Mouse (Mus musculus): ENCODE measurements around the gene Rnf40.

Rnf40 gene

DNA sequence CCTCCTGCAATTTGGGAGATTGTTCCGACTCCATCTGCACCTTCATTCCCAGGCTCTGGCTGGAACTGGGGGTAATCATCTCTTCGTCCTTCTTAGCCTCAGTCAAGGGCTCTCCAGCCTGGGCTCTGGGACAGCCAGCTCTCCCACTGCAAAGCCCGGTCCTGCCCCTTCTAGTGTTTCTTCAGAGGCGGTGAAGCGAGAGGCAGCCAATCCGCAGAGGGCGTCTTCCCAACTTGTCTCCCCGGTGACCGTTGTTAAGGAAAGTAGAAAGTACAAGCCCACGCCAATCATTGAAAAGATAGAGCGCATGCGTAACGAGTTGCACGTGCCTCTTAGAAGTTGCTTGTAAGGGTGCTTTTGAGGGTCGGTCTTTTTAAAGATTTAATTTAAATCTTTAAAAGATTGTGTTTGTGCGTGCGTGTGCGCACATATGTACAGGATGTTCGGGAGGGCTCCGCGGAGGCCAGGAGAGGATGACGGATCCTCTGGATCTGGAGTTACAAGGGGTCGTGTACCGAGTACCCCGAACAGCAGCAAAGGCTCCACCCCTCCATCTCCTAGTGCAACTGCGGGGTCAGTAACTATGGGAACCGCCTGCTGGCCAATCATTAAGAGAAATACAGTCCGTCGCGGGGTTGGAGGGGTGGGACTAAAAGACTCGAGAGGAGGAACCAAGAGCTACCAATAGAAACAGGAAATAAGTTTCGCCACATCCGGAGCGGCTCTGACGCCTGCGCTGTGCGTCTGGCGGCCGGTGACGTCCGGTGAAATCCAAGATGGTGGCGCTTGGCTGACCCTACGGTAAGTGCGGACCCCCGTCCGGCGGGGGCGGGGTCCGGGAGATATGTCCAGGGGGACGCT, at the start of gene Rnf40, which contains the start of gene Ccdc189:
Gene Rnf40 (plus strand): TSS at position 757 of the 861 bp plus-strand sequence.
Gene Ccdc189 (minus strand): TSS at position 585 of the 861 bp plus-strand sequence.
- peak; percentile 97 to 98 for DNase-seq (ENCODE audit: inconsistent age in 2 of 2, low spot score in 1 of 2)

DNA sequence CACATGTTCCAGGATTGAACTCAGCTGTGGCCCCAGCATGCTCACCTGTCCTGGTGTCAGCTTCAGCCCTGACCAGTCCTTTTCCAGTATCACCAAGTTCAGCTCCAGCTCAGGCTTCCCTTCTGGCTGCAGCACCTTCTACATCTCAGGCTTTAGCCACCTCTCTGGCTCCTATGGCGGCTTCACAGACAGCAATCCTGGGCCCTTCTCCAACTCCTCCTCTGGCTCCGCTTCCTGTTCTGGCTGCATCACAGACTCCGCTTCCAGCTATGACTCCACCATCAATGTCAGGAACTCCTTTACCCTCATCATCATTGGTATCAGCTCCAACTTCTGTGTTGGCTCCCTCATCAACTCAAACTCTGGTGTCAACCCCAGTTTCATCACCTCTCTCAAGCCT, 46.9 kb upstream of the Rnf40 start:
- no peak for DNase-seq (ENCODE audit: inconsistent age in 2 of 2, low spot score in 1 of 2)

DNA sequence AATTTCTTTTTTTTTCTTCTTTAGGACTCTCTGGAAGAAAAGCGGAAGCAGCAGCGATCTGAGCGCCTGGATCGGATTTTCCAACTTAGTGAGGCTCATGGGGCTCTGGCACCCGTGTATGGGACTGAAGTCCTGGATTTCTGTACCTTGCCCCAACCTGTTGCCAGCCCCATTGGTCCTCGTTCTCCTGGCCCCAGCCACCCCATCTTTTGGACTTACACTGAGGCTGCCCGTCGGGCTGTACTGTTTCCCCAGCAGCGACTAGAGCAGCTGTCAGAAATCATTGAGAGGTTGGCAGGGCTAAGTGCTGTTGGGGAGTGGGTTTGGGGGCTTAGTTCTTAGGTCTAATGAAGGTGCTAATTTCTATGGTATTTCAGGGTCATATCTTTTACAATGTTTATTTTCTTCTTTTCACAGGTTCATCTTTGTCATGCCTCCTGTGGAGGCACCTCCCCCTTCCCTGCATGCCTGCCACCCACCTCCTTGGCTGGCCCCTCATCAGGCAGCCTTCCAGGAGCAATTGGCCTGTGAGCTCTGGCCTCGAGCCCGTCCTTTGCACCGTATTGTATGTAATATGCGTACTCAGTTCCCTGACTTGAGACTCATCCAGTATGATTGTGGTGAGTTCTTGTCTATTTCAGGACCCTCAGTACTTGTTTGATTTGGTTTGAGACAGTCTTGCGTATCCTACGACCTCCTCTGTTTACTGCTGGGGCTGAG, 39.3 kb upstream of the Rnf40 start:
- DNase-seq (ENCODE audit: inconsistent age in 2 of 2, low spot score in 1 of 2) = peak in 1 of 2 experiments; percentile 60

DNA sequence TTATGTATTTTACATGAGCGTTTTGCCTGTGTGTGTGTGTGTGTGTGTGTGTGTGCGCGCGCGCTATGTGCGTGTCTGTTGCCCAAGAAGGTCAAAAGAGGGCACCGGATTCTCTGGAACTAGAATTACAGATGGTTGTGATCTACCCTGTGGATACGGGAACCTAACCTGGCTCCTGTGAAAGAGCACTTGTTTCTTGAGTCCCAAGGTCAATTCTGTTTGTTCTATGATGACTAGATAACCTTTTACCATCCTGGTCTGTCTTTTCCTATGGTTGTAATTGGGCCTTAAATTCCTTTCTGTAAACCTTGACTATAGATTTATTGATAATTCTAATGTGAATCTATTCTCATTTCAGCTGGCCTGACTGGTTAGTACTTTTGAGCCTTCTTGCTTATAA, 37.0 kb upstream of the Rnf40 start:
- DNase-seq (ENCODE audit: inconsistent age in 2 of 2, low spot score in 1 of 2) = no peak

DNA sequence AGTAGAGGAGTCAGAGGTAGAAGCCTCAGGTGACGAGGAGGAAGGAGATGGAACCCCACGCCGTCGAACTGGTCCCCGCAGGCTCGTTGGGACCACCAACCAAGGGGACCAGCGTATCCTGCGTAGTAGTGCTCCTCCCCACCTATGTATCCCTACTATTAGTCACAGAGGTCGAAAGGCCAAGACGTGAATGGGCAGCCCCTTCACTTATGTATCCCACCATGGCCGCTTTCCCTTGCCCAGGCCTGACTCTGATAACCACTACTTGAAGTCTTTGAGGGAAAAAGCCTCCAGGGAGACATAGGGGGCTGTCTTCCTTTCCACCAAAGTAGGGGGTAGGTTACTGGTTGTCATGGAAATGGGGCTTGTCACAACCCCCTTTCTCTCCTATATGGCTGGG, 28.0 kb upstream of the Rnf40 start:
- no peak for DNase-seq (ENCODE audit: inconsistent age in 2 of 2, low spot score in 1 of 2)

DNA sequence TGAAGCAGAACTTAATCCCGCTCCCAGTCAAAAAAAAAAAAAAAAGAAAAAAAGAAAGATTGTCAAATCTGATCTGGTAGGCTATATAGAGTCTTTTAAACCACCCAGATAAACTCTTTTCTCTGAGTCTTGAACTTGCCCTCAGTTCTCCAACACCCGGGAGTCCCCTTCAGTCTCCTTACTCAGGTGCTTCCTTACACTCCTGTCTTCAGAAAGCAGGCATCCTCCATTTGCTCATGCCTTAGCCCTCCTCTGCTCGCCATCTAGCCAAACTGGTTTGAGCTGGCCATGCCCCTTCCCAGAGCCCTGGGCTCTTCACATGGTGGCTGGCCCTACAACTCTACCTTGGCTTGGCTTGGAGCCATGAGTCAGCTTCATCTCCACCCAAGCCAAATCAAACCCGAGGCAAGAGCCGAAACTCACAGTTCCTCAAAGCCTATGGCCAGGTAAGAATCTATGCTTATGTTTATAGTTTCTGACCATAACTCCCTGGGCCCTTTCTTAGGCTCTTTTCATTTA, 27.2 kb upstream of the Rnf40 start, which contains the start of gene Tmem265:
Gene Tmem265 (plus strand): TSS at position 51 of the 519 bp plus-strand sequence.
- DNase-seq (ENCODE audit: inconsistent age in 2 of 2, low spot score in 1 of 2) = no peak

DNA sequence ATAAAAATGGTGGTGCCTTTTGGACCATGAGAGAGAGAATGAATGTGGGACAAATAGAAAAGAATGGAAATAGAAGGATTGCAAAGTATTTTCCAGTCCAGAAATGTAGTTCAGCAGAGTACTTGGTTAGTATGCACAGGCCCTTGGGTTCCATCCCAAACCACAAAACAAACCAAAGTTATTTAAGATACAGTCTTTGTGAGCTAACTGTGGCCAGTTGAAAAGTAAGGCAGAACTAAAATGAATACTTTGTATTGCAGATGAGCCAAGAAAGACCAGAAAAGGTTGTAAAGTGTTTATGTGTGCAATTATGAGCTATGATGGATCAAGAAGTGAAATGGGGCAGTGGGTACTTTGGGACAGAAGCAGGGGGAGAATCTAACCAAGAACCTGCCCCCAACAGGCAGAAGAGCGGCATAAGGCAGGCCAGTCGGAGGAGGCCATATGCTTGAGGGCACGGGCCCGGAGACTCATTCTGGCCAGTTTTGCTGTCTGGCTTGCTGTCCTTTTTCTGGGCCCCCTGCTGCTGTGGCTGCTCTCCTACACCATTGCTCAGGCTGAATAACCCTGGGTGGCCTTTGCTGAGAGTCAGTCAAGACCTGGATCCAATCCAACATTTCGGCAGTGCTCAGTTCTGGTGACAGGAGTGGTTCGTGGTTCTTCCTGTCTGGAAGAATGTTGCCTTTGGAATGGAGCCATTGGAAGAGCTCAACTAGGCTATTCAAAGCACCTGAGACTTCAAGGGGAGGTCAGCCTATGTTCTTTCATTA, 24.0 kb upstream of the Rnf40 start:
- DNase-seq (ENCODE audit: inconsistent age in 2 of 2, low spot score in 1 of 2) = peak; percentile 59 to 82

DNA sequence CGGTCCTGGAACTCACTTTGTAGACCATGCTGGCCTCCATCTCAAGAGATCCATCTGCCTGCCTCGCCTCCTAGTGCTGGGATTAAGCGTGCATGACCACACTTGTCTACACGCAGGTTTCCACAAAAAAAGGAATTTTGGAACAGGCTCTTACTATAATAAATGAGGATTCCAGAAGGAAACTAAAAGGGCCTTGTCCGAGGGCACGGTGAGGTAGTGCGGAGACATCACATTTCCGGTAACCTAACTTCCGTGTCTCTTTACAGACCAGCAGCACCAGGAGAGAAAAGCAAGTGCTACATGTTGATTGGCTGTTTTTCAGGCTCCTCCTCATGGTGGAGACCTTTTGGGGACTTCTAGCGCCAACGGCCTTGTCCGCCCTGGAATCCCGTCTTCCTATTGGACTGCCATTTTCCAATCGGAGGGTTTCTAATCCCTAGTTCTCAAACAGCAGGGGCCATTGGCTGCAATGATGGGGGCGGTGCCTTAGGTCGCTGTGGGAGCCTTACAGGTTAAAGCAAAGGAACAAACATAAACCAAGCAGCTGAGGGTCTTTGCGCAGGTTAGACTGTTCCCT, 15.6 kb upstream of the Rnf40 start, which contains the start of gene Phkg2:
Gene Phkg2 (plus strand): TSS at position 446 of the 577 bp plus-strand sequence.
- DNase-seq (ENCODE audit: inconsistent age in 2 of 2, low spot score in 1 of 2) = peak; percentile 94 to 98

DNA sequence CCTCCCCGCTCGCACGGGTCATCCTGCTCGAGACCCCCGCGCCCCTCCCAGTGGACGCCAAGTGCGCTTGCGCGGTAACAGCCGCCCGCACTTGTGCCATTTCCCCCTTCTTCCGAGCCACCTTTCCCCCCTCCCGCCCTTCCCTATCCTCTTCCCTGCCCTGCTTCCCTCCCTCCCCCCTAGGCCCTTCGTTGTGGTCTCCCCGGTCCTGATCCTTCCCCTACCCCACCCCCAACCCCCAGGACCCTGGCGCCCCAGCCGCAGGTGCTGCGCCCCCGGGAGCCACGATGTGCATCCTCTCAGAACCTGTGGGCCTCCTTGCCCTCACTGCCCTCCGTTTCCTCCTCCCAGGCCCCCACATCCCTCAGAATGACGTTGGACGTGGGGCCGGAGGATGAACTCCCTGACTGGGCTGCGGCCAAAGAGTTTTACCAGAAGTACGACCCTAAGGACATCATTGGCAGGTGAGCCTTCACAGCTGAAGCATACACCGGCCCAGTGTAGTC, 15.0 kb upstream of the Rnf40 start:
- peak; percentile 37 to 71 for DNase-seq (ENCODE audit: inconsistent age in 2 of 2, low spot score in 1 of 2)

DNA sequence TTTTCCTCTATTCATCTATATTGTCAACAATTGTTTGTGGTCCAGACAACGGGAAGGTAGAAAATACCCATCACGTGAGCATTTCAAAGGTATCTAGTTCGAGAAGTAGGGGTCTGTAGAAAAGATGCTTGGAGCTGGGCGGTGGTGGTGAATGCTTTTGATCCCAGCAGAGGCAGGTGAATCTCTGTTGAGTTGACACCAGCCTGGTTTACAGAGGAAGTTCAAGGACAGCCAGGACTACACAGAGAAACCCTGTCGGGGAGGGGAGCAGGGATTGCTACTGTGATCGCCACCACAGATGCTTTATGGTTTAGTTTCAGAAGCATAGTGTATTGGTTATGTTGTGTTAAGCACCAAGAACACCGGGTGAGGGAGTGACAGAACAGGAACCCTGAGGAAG, 14.5 kb upstream of the Rnf40 start:
- DNase-seq (ENCODE audit: inconsistent age in 2 of 2, low spot score in 1 of 2) = no peak

DNA sequence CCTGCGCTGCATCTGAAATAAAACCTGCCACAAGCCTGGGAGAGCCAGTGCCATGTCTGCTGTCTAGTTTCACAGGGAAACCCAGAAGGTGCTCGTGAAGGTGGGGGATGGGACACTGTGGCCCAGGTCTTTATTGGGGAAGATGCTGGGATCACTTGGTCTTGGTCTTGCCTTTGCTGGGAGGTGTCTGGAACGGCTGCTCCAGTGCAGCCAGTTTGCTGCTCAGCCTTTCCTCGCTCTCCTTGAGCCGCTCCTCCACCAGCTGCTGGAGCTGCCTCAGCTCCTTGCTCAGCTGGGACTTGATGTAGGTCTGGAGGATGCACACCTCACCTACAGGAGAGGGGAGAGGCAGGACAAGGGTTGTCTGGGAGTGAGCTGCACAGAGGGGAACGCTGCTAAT, 5.3 kb upstream of the Rnf40 start:
- DNase-seq (ENCODE audit: inconsistent age in 2 of 2, low spot score in 1 of 2) = no peak

DNA sequence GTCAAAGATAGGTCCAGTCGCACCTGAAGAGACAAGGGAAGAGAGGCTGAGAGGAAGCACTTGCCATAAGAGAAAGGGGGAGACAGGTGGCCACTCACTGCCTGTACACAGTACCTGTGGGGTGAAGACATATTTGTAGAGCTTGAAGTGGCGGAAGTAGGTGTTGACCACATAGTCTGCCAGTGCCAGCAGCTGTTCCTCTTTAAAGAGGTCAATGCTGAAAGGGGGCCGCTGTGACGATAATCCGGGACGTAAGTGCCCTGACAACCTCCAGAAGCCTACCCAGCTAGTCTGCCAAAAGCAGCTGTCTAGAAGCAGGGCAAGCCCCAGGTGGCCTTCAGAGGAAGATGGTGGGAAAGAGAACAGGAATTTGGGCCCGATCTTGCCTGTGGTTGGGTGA, 3.5 kb upstream of the Rnf40 start:
- no peak for DNase-seq (ENCODE audit: inconsistent age in 2 of 2, low spot score in 1 of 2)

DNA sequence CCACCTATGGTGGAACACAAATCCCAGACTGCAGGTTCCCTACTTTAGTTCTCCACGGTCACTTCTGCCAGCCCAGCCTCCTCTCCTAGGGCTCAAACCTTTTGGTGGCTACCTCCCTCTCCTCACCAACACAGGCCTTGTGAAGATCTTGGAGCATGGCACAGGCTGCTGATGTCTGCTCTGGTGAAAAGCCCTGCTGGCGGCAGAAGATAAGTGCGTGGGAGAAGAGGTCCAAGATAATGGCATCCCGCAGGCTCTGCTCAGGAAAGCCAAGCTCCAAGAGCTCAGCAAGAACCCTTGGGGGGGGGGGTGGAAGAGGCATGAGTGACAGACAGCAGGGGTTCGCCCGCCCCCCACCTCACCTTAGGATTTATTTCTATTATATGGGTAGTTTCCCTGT, 2.4 kb upstream of the Rnf40 start:
- no peak for DNase-seq (ENCODE audit: inconsistent age in 2 of 2, low spot score in 1 of 2)

DNA sequence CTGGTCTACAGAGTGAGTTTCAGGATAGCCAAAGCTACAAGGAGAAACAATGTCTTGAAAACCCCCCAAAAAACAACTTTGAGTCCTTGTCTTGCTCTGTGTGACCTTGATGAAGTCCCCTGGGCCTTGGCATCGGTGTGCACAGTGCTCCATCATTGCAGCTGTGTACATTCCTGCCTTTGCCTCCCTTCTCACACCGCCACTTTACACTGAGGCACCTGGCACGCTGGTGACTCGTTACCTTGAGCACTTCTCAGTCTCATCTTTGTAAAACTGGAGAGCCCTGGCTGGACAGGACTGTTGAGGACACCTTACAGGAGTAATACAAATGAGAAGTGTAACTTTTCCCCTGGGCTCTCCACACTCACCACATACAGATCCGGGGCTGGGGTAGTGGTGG, 1.4 kb upstream of the Rnf40 start:
- no peak for DNase-seq (ENCODE audit: inconsistent age in 2 of 2, low spot score in 1 of 2)

DNA sequence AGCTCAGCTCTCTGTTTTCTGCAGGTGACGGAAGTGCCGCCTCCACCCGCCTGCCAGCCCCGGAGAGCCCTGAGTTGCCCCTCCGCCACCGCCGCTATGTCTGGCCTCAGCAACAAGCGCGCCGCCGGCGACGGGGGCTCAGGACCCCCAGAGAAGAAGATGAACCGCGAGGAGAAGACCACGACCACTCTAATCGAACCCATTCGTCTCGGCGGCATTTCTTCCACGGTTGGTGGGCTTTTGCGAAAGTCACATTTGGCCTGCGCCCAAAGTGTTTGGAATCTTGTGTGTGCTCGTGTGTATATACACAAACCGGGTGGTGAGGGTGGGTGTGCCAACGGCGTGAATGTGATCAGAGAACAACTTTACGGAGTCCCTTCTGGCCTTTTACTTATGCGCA, 334 bp downstream of the Rnf40 start:
- DNase-seq (ENCODE audit: inconsistent age in 2 of 2, low spot score in 1 of 2) = no peak

DNA sequence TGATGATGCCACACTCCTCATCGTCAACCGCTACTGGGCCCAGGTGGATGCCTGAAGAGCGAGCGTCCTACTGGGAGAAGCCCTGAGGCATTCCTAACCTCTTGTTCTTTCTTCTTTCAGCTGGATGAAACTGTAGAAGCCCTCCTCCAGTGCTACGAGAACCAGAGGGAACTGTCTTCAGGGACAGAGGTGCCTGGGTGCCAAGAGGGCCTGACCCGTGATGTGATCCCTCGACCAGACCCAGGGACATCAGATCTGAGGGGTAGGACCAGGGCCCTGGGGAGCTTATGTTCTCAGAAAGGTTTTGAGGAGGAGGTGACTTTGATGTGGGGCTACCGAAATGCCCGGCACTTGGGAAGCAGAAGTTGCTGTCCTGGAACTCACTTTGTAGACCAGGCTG, 1.1 kb downstream of the Rnf40 start:
- DNase-seq (ENCODE audit: inconsistent age in 2 of 2, low spot score in 1 of 2) = no peak

DNA sequence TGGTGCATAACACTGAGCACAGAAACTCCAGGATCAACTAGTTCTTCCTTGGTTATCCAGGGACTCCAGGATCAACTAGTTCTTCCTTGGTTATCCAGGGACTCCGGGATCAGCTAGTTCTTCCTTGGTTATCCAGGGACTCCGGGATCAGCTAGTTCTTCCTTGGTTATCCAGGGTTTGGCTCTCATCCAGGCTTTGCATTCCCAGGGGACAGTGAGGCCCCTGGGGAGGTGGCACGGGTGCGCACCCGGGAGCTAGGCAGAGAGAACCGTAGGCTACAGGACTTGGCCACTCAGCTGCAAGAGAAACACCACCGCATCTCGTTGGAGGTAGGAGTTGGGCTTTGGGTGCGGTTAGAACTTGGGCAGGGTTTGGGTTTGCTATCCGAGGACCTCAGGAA, 2.5 kb downstream of the Rnf40 start:
- DNase-seq (ENCODE audit: inconsistent age in 2 of 2, low spot score in 1 of 2) = no peak

DNA sequence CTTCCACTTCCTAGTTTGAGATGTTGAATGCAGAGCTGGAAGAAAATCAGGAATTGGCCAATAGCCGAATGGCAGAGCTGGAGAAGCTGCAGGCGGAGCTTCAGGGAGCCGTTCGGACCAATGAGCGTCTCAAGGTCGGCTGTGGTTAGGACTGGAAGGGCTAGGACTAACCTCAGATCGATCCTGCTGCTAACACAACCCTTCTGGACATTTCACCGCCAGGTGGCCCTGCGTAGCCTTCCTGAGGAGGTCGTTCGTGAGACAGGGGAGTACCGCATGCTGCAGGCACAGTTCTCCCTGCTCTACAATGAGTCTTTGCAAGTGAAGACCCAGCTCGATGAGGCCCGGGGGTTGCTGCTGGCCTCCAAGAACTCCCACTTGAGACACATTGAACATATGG, 4.0 kb downstream of the Rnf40 start:
- DNase-seq (ENCODE audit: inconsistent age in 2 of 2, low spot score in 1 of 2) = no peak

DNA sequence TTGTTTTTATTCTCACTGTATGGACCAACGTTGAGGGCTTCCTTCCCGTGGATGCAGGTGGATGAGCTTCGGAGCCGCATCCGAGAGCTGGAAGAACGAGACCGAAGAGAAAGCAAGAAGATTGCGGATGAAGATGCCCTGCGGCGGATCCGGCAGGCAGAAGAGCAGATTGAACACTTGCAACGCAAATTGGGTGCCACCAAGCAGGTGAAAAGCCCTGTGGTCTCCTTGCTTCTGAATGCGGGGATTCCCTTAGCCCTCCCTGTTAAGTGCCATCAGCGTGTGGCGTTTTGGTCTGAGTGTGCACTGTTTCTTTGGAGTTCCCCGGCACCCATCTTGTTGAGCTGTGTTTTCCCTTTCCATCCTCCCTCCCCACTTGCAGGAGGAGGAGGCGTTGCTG, 8.2 kb downstream of the Rnf40 start:
- DNase-seq (ENCODE audit: inconsistent age in 2 of 2, low spot score in 1 of 2) = no peak

DNA sequence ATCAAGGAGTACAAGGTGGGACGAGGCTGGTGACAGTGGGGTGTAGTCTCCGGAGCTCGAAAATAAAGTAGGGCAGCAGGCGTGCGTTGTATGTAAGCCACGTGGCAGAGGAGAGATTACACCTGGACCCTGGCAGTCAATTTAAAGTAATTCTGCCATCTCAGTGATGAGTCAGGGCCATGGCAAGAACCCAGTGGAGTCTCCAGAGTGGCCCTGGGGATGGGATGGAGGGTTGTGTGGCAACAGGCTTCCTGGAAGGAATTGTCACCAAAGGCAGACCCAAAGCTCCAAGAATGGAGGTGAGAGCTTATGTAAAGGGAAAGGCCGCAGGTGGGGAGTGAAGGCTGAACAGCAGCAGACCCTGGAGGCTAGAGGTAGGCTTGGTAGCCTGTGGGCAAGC, 12.0 kb downstream of the Rnf40 start:
- peak in 1 of 2 experiments; percentile 72 for DNase-seq (ENCODE audit: inconsistent age in 2 of 2, low spot score in 1 of 2)

DNA sequence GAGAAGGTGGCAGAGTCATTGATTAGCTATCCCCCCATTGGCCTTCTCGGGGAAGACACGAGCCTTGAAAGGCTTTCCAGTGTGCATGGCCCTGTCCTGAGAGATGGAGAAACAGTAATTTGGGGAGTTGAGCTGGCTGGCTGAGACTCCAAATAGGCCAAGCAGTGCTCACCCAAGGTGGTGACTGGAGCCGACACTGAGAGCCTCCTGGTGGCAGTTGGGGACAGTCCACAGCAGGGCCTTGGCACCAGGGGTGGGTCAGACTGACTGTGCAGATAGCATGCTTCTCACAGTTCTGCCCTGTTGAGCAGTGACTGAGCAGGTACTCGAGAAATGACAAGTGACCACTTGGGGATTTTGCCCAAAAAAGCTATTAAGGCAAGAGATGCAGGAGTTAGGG, 13.2 kb downstream of the Rnf40 start:
- DNase-seq (ENCODE audit: inconsistent age in 2 of 2, low spot score in 1 of 2) = no peak

Data from adrenal gland, adult (tissue).